ENCODE assay signal across 8 mouse cellular contexts in the genomic region with DNA sequence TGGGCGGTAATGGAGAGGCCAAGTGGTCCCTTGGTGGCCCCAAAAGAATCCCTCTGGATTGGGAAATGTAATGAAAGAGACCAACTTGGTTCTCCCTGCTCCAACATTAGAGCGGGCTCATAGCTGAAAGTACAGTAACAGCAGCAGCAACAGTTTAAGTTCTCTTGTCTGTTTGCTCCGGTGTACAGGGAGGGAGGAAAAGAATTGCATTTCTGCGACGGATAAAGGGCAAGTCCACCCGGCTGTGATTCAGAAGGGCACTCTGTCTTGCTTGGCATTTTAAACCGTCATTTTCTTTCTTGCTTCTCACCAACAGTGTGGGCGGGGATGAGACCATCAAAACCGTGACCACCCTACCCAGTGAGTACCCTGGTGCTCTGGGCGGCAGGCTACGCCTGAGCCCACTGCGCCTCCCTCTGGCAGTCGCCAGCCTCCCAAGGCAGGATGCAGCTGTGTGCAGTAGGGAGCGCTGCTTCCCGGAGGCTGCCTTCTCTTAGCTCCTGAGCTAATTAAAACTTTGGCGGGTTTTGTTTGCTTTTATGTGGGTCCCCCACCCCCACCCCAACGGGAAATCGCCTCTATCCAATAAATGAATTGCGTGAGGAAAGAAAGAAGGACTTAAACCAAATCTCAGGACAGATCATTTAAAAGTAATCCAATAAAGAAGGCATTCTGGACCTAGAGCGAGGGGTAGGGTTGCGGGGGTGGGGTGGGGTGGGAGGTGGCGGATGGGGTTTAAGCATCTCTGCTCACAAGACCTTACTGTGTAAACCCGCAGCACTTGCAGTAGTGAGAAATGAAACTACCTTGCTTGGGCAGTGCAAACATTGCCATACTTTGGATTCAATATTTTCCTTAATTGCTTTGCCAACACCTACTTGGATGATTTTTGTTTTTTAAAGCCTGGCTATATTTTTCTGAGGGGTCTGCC.
A peak's percentile ranks its signal among the peaks of the same experiment; 100 is the strongest.
DNase-seq lines count a peak whose midpoint lies in the region; ATAC-seq and TF ChIP-seq lines count a peak whose summit lies in the region.

No protein-coding gene starts in this region.

- H3K9me3 ChIP-seq in forebrain, embryonic 11.5 days (ENCODE audit: control insufficient read depth, low read length): no peaks in the 10 kb centered on the region
- no peaks in the 10 kb centered on the region for H3K9me3 ChIP-seq in lung, embryonic 14.5 days (ENCODE audit: low read depth, low read length)

- peaks cover 2% of the 10 kb centered on the region; the same call in 1 of the 2 replicates for H3K4me1 ChIP-seq in forebrain, embryonic 11.5 days (replicated peaks; ENCODE audit: control insufficient read depth, insufficient read depth, low read length)
- H3K4me1 ChIP-seq in lung, embryonic 14.5 days (ENCODE audit: insufficient read depth): no peaks in the 10 kb centered on the region

- H3K36me3 ChIP-seq in C2C12 (ENCODE audit: control insufficient read depth, insufficient read depth): no peaks in the 10 kb centered on the region
- H3K36me3 ChIP-seq in forebrain, embryonic 11.5 days (ENCODE audit: control insufficient read depth, insufficient read depth, low read length): no peaks in the 10 kb centered on the region
- H3K36me3 ChIP-seq in lung, embryonic 14.5 days (ENCODE audit: insufficient read depth): no peaks in the 10 kb centered on the region

- ATAC-seq in forebrain, embryonic 11.5 days (replicated peaks; ENCODE audit: low FRiP score): peak; percentile 91
- peak; percentile 93 for ATAC-seq in lung, embryonic 14.5 days (ENCODE audit: insufficient read depth)

- H3K27me3 ChIP-seq in C2C12 (ENCODE audit: control insufficient read depth, insufficient read depth, insufficient read length): no peaks in the 10 kb centered on the region
- H3K27me3 ChIP-seq in forebrain, embryonic 11.5 days (ENCODE audit: control insufficient read depth, insufficient read depth, low read length): no peaks in the 10 kb centered on the region
- no peaks in the 10 kb centered on the region for H3K27me3 ChIP-seq in lung, embryonic 14.5 days (ENCODE audit: insufficient read depth, low read length)

- no peaks in the 10 kb centered on the region for H3K79me2 ChIP-seq in C2C12 (ENCODE audit: control insufficient read depth, insufficient read depth)

- no peak overlapping the region for H3K4me3 ChIP-seq in C2C12 (ENCODE audit: insufficient read depth, poor library complexity, severe bottlenecking)
- peak overlapping the region; percentile 16; the same call in 1 of the 2 replicates for H3K4me3 ChIP-seq in forebrain, embryonic 11.5 days (ENCODE audit: low read depth, low read length)
- H3K4me3 ChIP-seq in lung, embryonic 14.5 days (ENCODE audit: low read depth, low read length): peak overlapping the region; percentile 18

- peak overlapping the region; percentile 51 for H3K4me2 ChIP-seq in forebrain, embryonic 11.5 days (ENCODE audit: low read depth, low read length, severe bottlenecking)
- peak overlapping the region; percentile 57 for H3K4me2 ChIP-seq in lung, embryonic 14.5 days

- H3K27ac ChIP-seq in forebrain, embryonic 11.5 days (ENCODE audit: low read depth, low read length): no peak overlapping the region
- no peak overlapping the region for H3K27ac ChIP-seq in lung, embryonic 14.5 days (ENCODE audit: low read depth)

- H3K9ac ChIP-seq in forebrain, embryonic 11.5 days (ENCODE audit: low read length): peak overlapping the region; percentile 48
- H3K9ac ChIP-seq in lung, embryonic 14.5 days: peak overlapping the region; percentile 19; the same call in 1 of the 2 replicates

- no peak overlapping the region for H3ac ChIP-seq in C2C12 (ENCODE audit: control insufficient read depth, insufficient read length, low read depth)

- peak; percentile 73 for TF ChIP-seq CTCF in C2C12 (IDR thresholded peaks at IDR 0.05; ENCODE audit: control insufficient read depth, insufficient read depth, insufficient read length)
- peak; percentile 87 for TF ChIP-seq CTCF in lung, embryonic 14.5 days (IDR thresholded peaks at IDR 0.05; ENCODE audit: low read depth)

- WGBS in forebrain, embryonic 11.5 days: 10% methylated on average over 23 of the region's 23 CpGs
- WGBS in lung, embryonic 14.5 days: 11% methylated on average over 23 of the region's 23 CpGs

- no peaks in the 10 kb centered on the region for H3K79me3 ChIP-seq in C2C12 (ENCODE audit: low read depth)

- peak; percentile 71 for DNase-seq in adrenal gland, adult 2 months
- peak; percentile 86 for DNase-seq in forebrain, embryonic 11.5 days (ENCODE audit: low spot score)
- DNase-seq in heart, postnatal 4 days: peak; percentile 77
- DNase-seq in layer of hippocampus, adult 9-11 months: peak; percentile 38
- DNase-seq in lung, embryonic 14.5 days: peak; percentile 87
- peak; percentile 49 for DNase-seq in ovary, postnatal 14 days (ENCODE audit: low spot score)
- peak; percentile 69 for DNase-seq in urinary bladder, postnatal 14 days (ENCODE audit: low spot score)

TF ChIP-seq in C2C12, 6 proteins besides CTCF, POLR2A, EP300 and RAD21:
- TF ChIP-seq MYOG (IDR thresholded peaks at IDR 0.05; ENCODE audit: control insufficient read depth, extremely low read depth, insufficient read length): no peak
- TF ChIP-seq CEBPB (IDR thresholded peaks at IDR 0.05; ENCODE audit: low read depth): no peak
- TF ChIP-seq FOSL1 (IDR thresholded peaks at IDR 0.05; ENCODE audit: insufficient read depth, low read length, poor library complexity, severe bottlenecking): no peak
- TF ChIP-seq MYOD1 (IDR thresholded peaks at IDR 0.05; ENCODE audit: control insufficient read depth, insufficient read length, low read depth): no peak
- TF ChIP-seq MAX (IDR thresholded peaks at IDR 0.05): no peak
- TF ChIP-seq USF1 (IDR thresholded peaks at IDR 0.05; ENCODE audit: low read depth): no peak
